Mouse (Mus musculus): Measurements from ENCODE around the gene Pfdn4. TPM values are rescaled to one million over a fixed set of nuclear protein-coding genes. Genes with fewer than 3 reads are reported as not detected.

Pfdn4 gene
- polyA plus RNA-seq, 1 experiment from 2014 or later, result 101 TPM

GRCm38 (mm10) chr2:170487202-170487601, 9.0 kb upstream of the Pfdn4 start:
- H3K27ac ChIP-seq (ENCODE audit: low read depth, low read length), result no peak overlapping the region
- H3K4me1 ChIP-seq (replicated peaks; ENCODE audit: control insufficient read depth, insufficient read depth, low read length), result no peaks in the 10 kb centered on the region
- no peak overlapping the region for H3K4me3 ChIP-seq (ENCODE audit: low read depth, low read length)
- H3K9ac ChIP-seq (ENCODE audit: low read depth, low read length), result no peak overlapping the region
- WGBS, result 73% methylated on average over 7 of the region's 7 CpGs
- H3K9me3 ChIP-seq (ENCODE audit: control insufficient read depth, low read length), result no peaks in the 10 kb centered on the region
- DNase-seq (ENCODE audit: low spot score) (no peak), ATAC-seq (replicated peaks; ENCODE audit: low FRiP score) (no peak)
- H3K4me2 ChIP-seq, result no peak overlapping the region
- H3K36me3 ChIP-seq (ENCODE audit: control insufficient read depth, insufficient read depth, low read length), result no peaks in the 10 kb centered on the region
- no peaks in the 10 kb centered on the region; the same call in 1 of the 2 replicates for H3K27me3 ChIP-seq (replicated peaks; ENCODE audit: control insufficient read depth, insufficient read depth, low read length)

GRCm38 (mm10) chr2:170487890-170488502, 8.2 kb upstream of the Pfdn4 start:
- Histone ChIP-seq H3K36me3 (ENCODE audit: control insufficient read depth, insufficient read depth, low read length) (no peaks in the 10 kb centered on the region), H3K4me1 (replicated peaks; ENCODE audit: control insufficient read depth, insufficient read depth, low read length) (no peaks in the 10 kb centered on the region), H3K27ac (ENCODE audit: low read depth, low read length) (no peak overlapping the region), H3K4me2 (no peak overlapping the region), H3K9ac (ENCODE audit: low read depth, low read length) (no peak overlapping the region), H3K9me3 (ENCODE audit: control insufficient read depth, low read length) (no peaks in the 10 kb centered on the region), H3K4me3 (ENCODE audit: low read depth, low read length) (no peak overlapping the region), H3K27me3 (replicated peaks; ENCODE audit: control insufficient read depth, insufficient read depth, low read length) (no peaks in the 10 kb centered on the region; the same call in 1 of the 2 replicates)
- 59% methylated on average over 26 of the region's 26 CpGs for WGBS
- ATAC-seq (replicated peaks; ENCODE audit: low FRiP score) (no peak), DNase-seq (ENCODE audit: low spot score) (no peak)

DNA sequence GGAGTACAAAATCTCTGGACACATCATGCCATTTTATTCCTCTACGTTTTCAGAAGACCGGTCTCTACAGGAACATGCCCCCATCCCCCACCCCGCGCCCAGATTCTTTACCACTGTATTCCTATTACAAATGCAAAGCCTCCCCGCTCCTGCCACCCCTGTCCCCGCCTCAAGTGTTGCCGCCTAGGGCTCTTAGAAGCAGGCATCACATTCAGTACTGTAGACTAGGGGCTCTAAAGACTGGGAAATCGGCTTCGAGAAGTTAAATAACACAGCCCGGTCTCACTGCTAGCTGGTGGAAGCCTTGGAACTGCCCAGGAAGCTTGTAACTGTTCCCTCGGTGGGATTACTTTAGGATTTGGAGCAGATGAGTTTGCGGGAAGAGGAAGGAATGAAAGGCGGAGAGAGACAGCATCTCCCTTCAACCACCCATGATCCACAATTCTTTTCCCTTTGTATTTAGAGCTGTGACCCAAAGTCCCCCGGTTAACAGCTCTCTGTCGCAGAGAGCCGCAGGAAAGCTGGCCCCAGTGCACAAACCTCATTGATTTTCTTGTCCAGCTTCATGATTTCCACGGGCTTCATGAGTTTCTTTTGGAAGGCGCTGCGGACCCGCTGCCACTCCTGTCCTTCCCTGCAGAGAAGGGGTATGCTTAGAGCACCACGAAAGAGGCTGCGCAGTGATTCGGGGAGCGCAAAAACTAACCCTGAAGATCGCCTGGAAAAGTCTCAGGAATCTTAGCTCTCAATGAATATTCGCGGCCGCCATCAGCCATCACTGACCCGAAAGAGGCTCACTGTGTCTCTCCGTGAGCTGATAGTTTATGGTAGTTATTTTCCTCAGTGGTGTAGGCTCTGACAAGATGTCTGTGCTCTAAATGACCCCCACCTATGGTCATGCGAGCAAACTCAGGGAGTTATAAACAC, 1.2 kb upstream of the Pfdn4 start:
- Histone ChIP-seq H3K4me1 (replicated peaks; ENCODE audit: control insufficient read depth, insufficient read depth, low read length) (peaks cover 4% of the 10 kb centered on the region; the same call in 1 of the 2 replicates), H3K36me3 (ENCODE audit: control insufficient read depth, insufficient read depth, low read length) (no peaks in the 10 kb centered on the region), H3K27ac (ENCODE audit: low read depth, low read length) (no peak overlapping the region), H3K9ac (ENCODE audit: low read depth, low read length) (no peak overlapping the region), H3K27me3 (replicated peaks; ENCODE audit: control insufficient read depth, insufficient read depth, low read length) (peaks cover 59% of the 10 kb centered on the region), H3K4me2 (no peak overlapping the region), H3K9me3 (ENCODE audit: control insufficient read depth, low read length) (no peaks in the 10 kb centered on the region), H3K4me3 (ENCODE audit: low read depth, low read length) (no peak overlapping the region)
- ATAC-seq (replicated peaks; ENCODE audit: low FRiP score) (no peak), DNase-seq (ENCODE audit: low spot score) (no peak)
- WGBS, result 6% methylated on average over 31 of the region's 31 CpGs

DNA sequence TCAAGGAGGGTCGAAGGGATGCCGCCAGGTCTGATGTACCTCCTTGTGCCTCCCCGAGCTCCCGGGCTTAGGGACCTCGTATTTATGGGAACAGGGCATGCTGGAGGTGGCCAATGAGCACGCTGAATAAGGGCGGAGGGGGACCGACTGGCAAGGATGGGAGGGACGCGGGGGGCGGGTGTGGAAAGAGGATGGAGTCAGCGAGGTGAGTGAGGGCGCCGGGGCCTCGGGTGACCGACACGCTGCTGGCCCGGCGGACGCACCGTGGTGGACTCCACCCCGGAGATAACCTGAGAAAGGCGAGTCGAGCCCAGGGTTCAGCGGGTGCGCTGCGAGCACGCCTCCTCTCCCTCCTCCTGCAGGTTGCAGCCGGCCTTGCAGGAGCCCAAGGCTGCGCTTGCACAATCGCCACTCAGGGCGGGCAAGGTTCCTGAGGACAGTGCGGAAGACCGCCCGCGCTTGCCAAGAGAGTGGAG, 901 bp downstream of the Pfdn4 start, which contains the start of gene Cyp24a1:
Gene Cyp24a1 (minus strand): TSS at position 55 of the 476 bp plus-strand sequence.
- H3K4me3 ChIP-seq (ENCODE audit: low read depth, low read length), result peak within 1 kb of the TSS; percentile 28
- ATAC-seq (replicated peaks; ENCODE audit: low FRiP score), result no peak; the same call in 1 of the 2 replicates
- no peak within 1 kb of the TSS for H3K9ac ChIP-seq (ENCODE audit: low read depth, low read length)
- H3K9me3 ChIP-seq (ENCODE audit: control insufficient read depth, low read length), result no peaks in the 10 kb centered on the region
- peaks cover 4% of the 10 kb centered on the region; the same call in 1 of the 2 replicates for H3K4me1 ChIP-seq (replicated peaks; ENCODE audit: control insufficient read depth, insufficient read depth, low read length)
- DNase-seq (ENCODE audit: low spot score), result no peak
- H3K27ac ChIP-seq (ENCODE audit: low read depth, low read length), result no peak within 1 kb of the TSS
- H3K4me2 ChIP-seq, result peak within 1 kb of the TSS; percentile 30
- H3K36me3 ChIP-seq (ENCODE audit: control insufficient read depth, insufficient read depth, low read length), result no peaks in the 10 kb centered on the region
- WGBS, result under 1% methylated on average over 35 of the region's 36 CpGs
- H3K27me3 ChIP-seq (replicated peaks; ENCODE audit: control insufficient read depth, insufficient read depth, low read length), result peaks cover 59% of the 10 kb centered on the region

DNA sequence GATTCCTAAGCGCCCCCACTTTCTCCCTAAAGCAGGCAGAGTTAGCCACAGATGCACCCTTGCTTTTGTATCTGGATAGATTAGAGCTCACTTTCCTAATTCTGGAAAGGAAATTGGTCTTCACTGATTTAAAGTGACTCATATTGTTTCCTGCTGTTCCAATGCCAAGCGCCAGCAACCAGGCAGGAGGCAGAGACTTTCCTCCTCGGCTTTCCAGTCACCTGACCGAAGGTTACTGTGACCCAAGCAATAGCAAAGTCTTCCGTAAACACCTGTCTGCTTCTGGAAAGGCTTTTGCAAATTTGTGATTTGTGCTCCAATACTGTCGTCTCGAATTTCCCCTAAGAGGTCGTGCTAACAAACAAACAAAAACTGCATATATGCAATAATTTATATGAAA, 1.8 kb downstream of the Pfdn4 start:
- Histone ChIP-seq H3K4me1 (replicated peaks; ENCODE audit: control insufficient read depth, insufficient read depth, low read length) (peaks cover 4% of the 10 kb centered on the region; the same call in 1 of the 2 replicates), H3K9me3 (ENCODE audit: control insufficient read depth, low read length) (no peaks in the 10 kb centered on the region), H3K27ac (ENCODE audit: low read depth, low read length) (no peak overlapping the region), H3K27me3 (replicated peaks; ENCODE audit: control insufficient read depth, insufficient read depth, low read length) (peaks cover 59% of the 10 kb centered on the region), H3K36me3 (ENCODE audit: control insufficient read depth, insufficient read depth, low read length) (no peaks in the 10 kb centered on the region), H3K4me2 (no peak overlapping the region), H3K9ac (ENCODE audit: low read depth, low read length) (no peak overlapping the region), H3K4me3 (ENCODE audit: low read depth, low read length) (no peak overlapping the region)
- ATAC-seq (replicated peaks; ENCODE audit: low FRiP score) (no peak), DNase-seq (ENCODE audit: low spot score) (no peak)
- whole genome bisulfite sequencing, result 16% methylated on average over 8 of the region's 8 CpGs

- WGBS, result 25% methylated on average over 8 of the region's 8 CpGs
- no peak for ATAC-seq (replicated peaks; ENCODE audit: low FRiP score)
- H3K9me3 ChIP-seq (ENCODE audit: control insufficient read depth, low read length), result no peaks in the 10 kb centered on the region
Observed at GRCm38 (mm10) chr2:170503343-170503742, 7.1 kb downstream of the Pfdn4 start.

DNA sequence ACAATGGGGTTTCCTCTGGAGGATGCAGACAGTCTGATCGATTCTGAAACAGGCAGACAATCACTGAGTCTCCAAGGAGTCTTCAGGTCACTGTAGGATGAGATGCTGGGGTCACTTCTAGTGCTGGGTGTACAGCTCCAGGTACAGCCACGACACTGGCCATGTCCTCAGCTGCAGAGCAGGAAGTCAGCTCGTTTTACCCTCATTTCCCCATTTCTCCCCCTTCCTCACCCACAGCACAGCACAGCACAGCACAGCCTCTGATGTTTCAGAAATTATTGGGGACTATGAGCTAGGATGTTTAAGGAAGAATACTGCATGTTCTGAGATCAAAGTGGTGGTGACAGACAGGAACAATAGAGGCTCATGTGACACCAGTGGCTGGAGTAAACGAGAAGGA, 7.8 kb downstream of the Pfdn4 start:
- Histone ChIP-seq H3K9me3 (ENCODE audit: control insufficient read depth, low read length) (no peaks in the 10 kb centered on the region), H3K9ac (ENCODE audit: low read depth, low read length) (no peak overlapping the region), H3K4me1 (replicated peaks; ENCODE audit: control insufficient read depth, insufficient read depth, low read length) (no peaks in the 10 kb centered on the region), H3K4me2 (no peak overlapping the region), H3K4me3 (ENCODE audit: low read depth, low read length) (no peak overlapping the region), H3K36me3 (ENCODE audit: control insufficient read depth, insufficient read depth, low read length) (no peaks in the 10 kb centered on the region), H3K27ac (ENCODE audit: low read depth, low read length) (no peak overlapping the region), H3K27me3 (replicated peaks; ENCODE audit: control insufficient read depth, insufficient read depth, low read length) (peaks cover 2% of the 10 kb centered on the region; the same call in 1 of the 2 replicates)
- 31% methylated on average over 4 of the region's 4 CpGs for WGBS
- ATAC-seq (replicated peaks; ENCODE audit: low FRiP score), result no peak
- no peak for DNase-seq (ENCODE audit: low spot score)

More at GRCm38 (mm10) chr2:170503343-170503742, 7.1 kb downstream of the Pfdn4 start:
- Histone ChIP-seq H3K4me3 (ENCODE audit: low read depth, low read length) (no peak overlapping the region), H3K4me1 (replicated peaks; ENCODE audit: control insufficient read depth, insufficient read depth, low read length) (no peaks in the 10 kb centered on the region), H3K9ac (ENCODE audit: low read depth, low read length) (no peak overlapping the region), H3K27ac (ENCODE audit: low read depth, low read length) (no peak overlapping the region), H3K4me2 (no peak overlapping the region), H3K36me3 (ENCODE audit: control insufficient read depth, insufficient read depth, low read length) (no peaks in the 10 kb centered on the region), H3K27me3 (replicated peaks; ENCODE audit: control insufficient read depth, insufficient read depth, low read length) (peaks cover 8% of the 10 kb centered on the region)
- DNase-seq (ENCODE audit: low spot score), result no peak

DNA sequence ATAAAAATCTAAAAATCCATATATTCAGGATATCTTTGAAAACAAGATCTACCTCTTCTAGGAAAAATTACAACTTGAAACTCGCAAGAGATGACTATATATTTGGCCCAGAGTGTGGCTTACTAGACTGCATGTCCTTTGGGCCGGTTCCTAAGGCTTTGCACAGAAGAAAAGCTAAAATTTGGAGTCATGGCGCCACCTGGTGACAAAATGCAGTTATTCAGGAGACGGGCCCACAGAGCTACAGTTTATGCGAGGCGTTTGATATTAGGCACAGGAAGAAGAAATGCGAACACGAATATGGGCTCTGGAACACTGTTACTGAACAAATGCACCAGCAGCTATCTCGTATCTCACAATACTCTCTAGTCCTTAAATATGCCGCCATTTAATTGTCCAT, 11.5 kb downstream of the Pfdn4 start:
- DNase-seq (ENCODE audit: low spot score) (peak; percentile 69), ATAC-seq (replicated peaks; ENCODE audit: low FRiP score) (no peak)
- 0 out of 2 replicates have a peak, but pooled peaks cover 2% of the 10 kb centered on the region for H3K27me3 ChIP-seq (replicated peaks; ENCODE audit: control insufficient read depth, insufficient read depth, low read length)
- H3K27ac ChIP-seq (ENCODE audit: low read depth, low read length), result no peak overlapping the region
- H3K4me1 ChIP-seq (replicated peaks; ENCODE audit: control insufficient read depth, insufficient read depth, low read length), result peaks cover 8% of the 10 kb centered on the region
- H3K9ac ChIP-seq (ENCODE audit: low read depth, low read length), result no peak overlapping the region
- no peaks in the 10 kb centered on the region for H3K9me3 ChIP-seq (ENCODE audit: control insufficient read depth, low read length)
- H3K4me3 ChIP-seq (ENCODE audit: low read depth, low read length), result no peak overlapping the region
- H3K4me2 ChIP-seq, result no peak overlapping the region
- H3K36me3 ChIP-seq (ENCODE audit: control insufficient read depth, insufficient read depth, low read length), result no peaks in the 10 kb centered on the region
- WGBS, result 5% methylated on average over 10 of the region's 10 CpGs

All from liver, embryonic 11.5 days (tissue).